Mouse (Mus musculus): ENCODE data around the gene Fam117a. TPM values are rescaled to one million over a fixed set of nuclear protein-coding genes. Genes with fewer than 3 reads are reported as not detected.

Fam117a gene
- polyA plus RNA-seq, 1 experiment, result 20.8 TPM

GRCm38 (mm10) chr11:95315215-95315955 is 21.4 kb upstream of the Fam117a start:
- Histone ChIP-seq H3K27ac (ENCODE audit: insufficient read depth, low read depth, low read length) (no peak overlapping the region), H3K4me1 (ENCODE audit: control insufficient read depth, insufficient read depth, low read length) (no peaks in the 10 kb centered on the region; the same call in 1 of the 2 replicates), H3K4me3 (ENCODE audit: insufficient read depth, low read depth, low read length) (no peak overlapping the region), H3K36me3 (ENCODE audit: control insufficient read depth, insufficient read depth, low read length) (no peaks in the 10 kb centered on the region), H3K27me3 (replicated peaks; ENCODE audit: control insufficient read depth, insufficient read depth, low read length) (no peaks in the 10 kb centered on the region)
- TF ChIP-seq CTCF (conservative IDR thresholded peaks at IDR 0.05; ENCODE audit: insufficient read depth, insufficient read length, low read depth, low read length), result no peak
- TF ChIP-seq POLR2A (IDR thresholded peaks at IDR 0.05; ENCODE audit: low read depth, low read length), result no peak
- DNase-seq, result no peak
- 81% methylated on average over 7 of the region's 7 CpGs for WGBS

GRCm38 (mm10) chr11:95318116-95318515 is 18.7 kb upstream of the Fam117a start:
- TF ChIP-seq POLR2A (IDR thresholded peaks at IDR 0.05; ENCODE audit: low read depth, low read length) (no peak), CTCF (conservative IDR thresholded peaks at IDR 0.05; ENCODE audit: insufficient read depth, insufficient read length, low read depth, low read length) (no peak)

GRCm38 (mm10) chr11:95319506-95319905 is 17.3 kb upstream of the Fam117a start:
- Histone ChIP-seq H3K4me1 (ENCODE audit: control insufficient read depth, insufficient read depth, low read length) (no peaks in the 10 kb centered on the region), H3K36me3 (ENCODE audit: control insufficient read depth, insufficient read depth, low read length) (no peaks in the 10 kb centered on the region), H3K4me3 (ENCODE audit: insufficient read depth, low read depth, low read length) (no peak overlapping the region), H3K27me3 (replicated peaks; ENCODE audit: control insufficient read depth, insufficient read depth, low read length) (no peaks in the 10 kb centered on the region), H3K27ac (ENCODE audit: insufficient read depth, low read depth, low read length) (no peak overlapping the region)
- peak; percentile 27 for DNase-seq
- 44% methylated on average over 1 of the region's 1 CpGs for WGBS
- peak; percentile 57 for TF ChIP-seq CTCF (conservative IDR thresholded peaks at IDR 0.05; ENCODE audit: insufficient read depth, insufficient read length, low read depth, low read length)
- TF ChIP-seq POLR2A (IDR thresholded peaks at IDR 0.05; ENCODE audit: low read depth, low read length), result no peak

More at GRCm38 (mm10) chr11:95318116-95318515, 18.7 kb upstream of the Fam117a start:
- H3K36me3 ChIP-seq (ENCODE audit: control insufficient read depth, insufficient read depth, low read length), result no peaks in the 10 kb centered on the region
- H3K4me1 ChIP-seq (ENCODE audit: control insufficient read depth, insufficient read depth, low read length), result no peaks in the 10 kb centered on the region
- H3K27me3 ChIP-seq (replicated peaks; ENCODE audit: control insufficient read depth, insufficient read depth, low read length), result no peaks in the 10 kb centered on the region
- no peak for DNase-seq
- 83% methylated on average over 9 of the region's 9 CpGs for WGBS
- no peak overlapping the region for H3K27ac ChIP-seq (ENCODE audit: insufficient read depth, low read depth, low read length)
- no peak overlapping the region for H3K4me3 ChIP-seq (ENCODE audit: insufficient read depth, low read depth, low read length)

- Histone ChIP-seq H3K4me1 (ENCODE audit: control insufficient read depth, insufficient read depth, low read length) (no peaks in the 10 kb centered on the region), H3K4me3 (ENCODE audit: insufficient read depth, low read depth, low read length) (no peak overlapping the region), H3K36me3 (ENCODE audit: control insufficient read depth, insufficient read depth, low read length) (no peaks in the 10 kb centered on the region), H3K27me3 (replicated peaks; ENCODE audit: control insufficient read depth, insufficient read depth, low read length) (no peaks in the 10 kb centered on the region), H3K27ac (ENCODE audit: insufficient read depth, low read depth, low read length) (no peak overlapping the region)
- DNase-seq, result no peak
- 100% methylated on average over 1 of the region's 1 CpGs for WGBS
- no peak for TF ChIP-seq POLR2A (IDR thresholded peaks at IDR 0.05; ENCODE audit: low read depth, low read length)
- TF ChIP-seq CTCF (conservative IDR thresholded peaks at IDR 0.05; ENCODE audit: insufficient read depth, insufficient read length, low read depth, low read length), result no peak
Observed at GRCm38 (mm10) chr11:95320010-95320409, 16.8 kb upstream of the Fam117a start.

GRCm38 (mm10) chr11:95324181-95324580 is 12.6 kb upstream of the Fam117a start:
- no peaks in the 10 kb centered on the region for H3K36me3 ChIP-seq (ENCODE audit: control insufficient read depth, insufficient read depth, low read length)
- DNase-seq, result no peak
- no peak overlapping the region for H3K27ac ChIP-seq (ENCODE audit: insufficient read depth, low read depth, low read length)
- no peaks in the 10 kb centered on the region for H3K4me1 ChIP-seq (ENCODE audit: control insufficient read depth, insufficient read depth, low read length)
- no peak overlapping the region for H3K4me3 ChIP-seq (ENCODE audit: insufficient read depth, low read depth, low read length)
- no peaks in the 10 kb centered on the region for H3K27me3 ChIP-seq (replicated peaks; ENCODE audit: control insufficient read depth, insufficient read depth, low read length)
- 93% methylated on average over 10 of the region's 10 CpGs for WGBS
- no peak for TF ChIP-seq CTCF (conservative IDR thresholded peaks at IDR 0.05; ENCODE audit: insufficient read depth, insufficient read length, low read depth, low read length)
- no peak for TF ChIP-seq POLR2A (IDR thresholded peaks at IDR 0.05; ENCODE audit: low read depth, low read length)

GRCm38 (mm10) chr11:95325832-95326231 is 11.0 kb upstream of the Fam117a start:
- H3K4me1 ChIP-seq (ENCODE audit: control insufficient read depth, insufficient read depth, low read length), result no peaks in the 10 kb centered on the region
- 89% methylated on average over 4 of the region's 4 CpGs for WGBS
- no peak overlapping the region for H3K4me3 ChIP-seq (ENCODE audit: insufficient read depth, low read depth, low read length)
- H3K27ac ChIP-seq (ENCODE audit: insufficient read depth, low read depth, low read length), result no peak overlapping the region
- no peaks in the 10 kb centered on the region for H3K27me3 ChIP-seq (replicated peaks; ENCODE audit: control insufficient read depth, insufficient read depth, low read length)
- H3K36me3 ChIP-seq (ENCODE audit: control insufficient read depth, insufficient read depth, low read length), result no peaks in the 10 kb centered on the region
- DNase-seq, result no peak
- TF ChIP-seq CTCF (conservative IDR thresholded peaks at IDR 0.05; ENCODE audit: insufficient read depth, insufficient read length, low read depth, low read length) (no peak), POLR2A (IDR thresholded peaks at IDR 0.05; ENCODE audit: low read depth, low read length) (no peak)

- no peak for DNase-seq
- no peaks in the 10 kb centered on the region for H3K36me3 ChIP-seq (ENCODE audit: control insufficient read depth, insufficient read depth, low read length)
- WGBS, result 73% methylated on average over 11 of the region's 11 CpGs
- H3K27ac ChIP-seq (ENCODE audit: insufficient read depth, low read depth, low read length), result no peak overlapping the region
- H3K4me3 ChIP-seq (ENCODE audit: insufficient read depth, low read depth, low read length), result no peak overlapping the region
- TF ChIP-seq POLR2A (IDR thresholded peaks at IDR 0.05; ENCODE audit: low read depth, low read length) (no peak), CTCF (conservative IDR thresholded peaks at IDR 0.05; ENCODE audit: insufficient read depth, insufficient read length, low read depth, low read length) (no peak)
- H3K27me3 ChIP-seq (replicated peaks; ENCODE audit: control insufficient read depth, insufficient read depth, low read length), result no peaks in the 10 kb centered on the region
- no peaks in the 10 kb centered on the region for H3K4me1 ChIP-seq (ENCODE audit: control insufficient read depth, insufficient read depth, low read length)
Observed at GRCm38 (mm10) chr11:95326243-95326642, 10.6 kb upstream of the Fam117a start.

Measured in kidney, adult 2 months (tissue).